Mouse (Mus musculus): ENCODE data around the gene Nme1.
A peak's percentile ranks its signal among the peaks of the same experiment; 100 is the strongest.
"Not testable (repeated sequence)": the region's sequence is repeated elsewhere in the genome, so short reads cannot be mapped to it uniquely, and the experiment has no call there.

Nme1 gene

DNA sequence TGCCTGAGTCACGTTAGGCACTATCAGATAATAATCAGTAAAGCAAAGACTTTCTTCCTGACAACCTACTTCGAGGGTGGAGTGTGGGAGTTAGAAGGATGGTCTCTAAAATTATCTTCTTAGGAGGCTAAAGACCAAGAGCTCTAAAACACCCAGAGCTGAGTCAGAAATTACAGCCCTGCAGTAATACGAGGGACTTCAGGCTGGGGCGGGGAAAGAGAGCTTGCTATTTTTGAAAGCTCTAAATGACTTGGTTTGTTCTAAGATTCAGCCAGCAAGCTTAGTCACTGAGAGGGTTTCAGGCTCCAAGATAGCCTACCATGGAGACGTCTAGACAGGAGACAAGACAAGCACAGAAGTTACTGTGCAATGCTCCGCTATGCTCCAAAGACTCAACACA is 2.9 kb downstream of the Nme1 start:
- ATAC-seq (ENCODE audit: low TSS enrichment): peak; percentile 56

DNA sequence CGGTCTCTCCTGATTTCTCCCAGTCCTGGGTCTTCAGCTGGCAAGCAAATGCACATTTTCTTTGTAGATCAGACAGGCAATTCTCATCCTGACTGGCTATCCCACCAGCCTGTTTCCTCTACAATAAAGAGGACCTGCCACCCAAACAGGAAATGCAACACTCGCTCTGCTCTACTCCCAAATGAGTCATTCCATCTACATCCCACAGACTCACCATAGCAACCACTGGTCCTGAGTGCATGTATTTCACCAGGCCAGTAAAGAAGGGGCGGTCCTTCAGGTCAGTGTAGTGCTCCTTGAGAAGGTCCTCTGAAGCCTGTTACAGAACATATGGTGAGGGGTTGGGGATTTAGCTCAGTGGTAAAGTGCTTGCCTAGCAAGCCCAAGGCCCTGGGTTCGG is 5.3 kb downstream of the Nme1 start:
- ATAC-seq (ENCODE audit: low TSS enrichment): no peak

DNA sequence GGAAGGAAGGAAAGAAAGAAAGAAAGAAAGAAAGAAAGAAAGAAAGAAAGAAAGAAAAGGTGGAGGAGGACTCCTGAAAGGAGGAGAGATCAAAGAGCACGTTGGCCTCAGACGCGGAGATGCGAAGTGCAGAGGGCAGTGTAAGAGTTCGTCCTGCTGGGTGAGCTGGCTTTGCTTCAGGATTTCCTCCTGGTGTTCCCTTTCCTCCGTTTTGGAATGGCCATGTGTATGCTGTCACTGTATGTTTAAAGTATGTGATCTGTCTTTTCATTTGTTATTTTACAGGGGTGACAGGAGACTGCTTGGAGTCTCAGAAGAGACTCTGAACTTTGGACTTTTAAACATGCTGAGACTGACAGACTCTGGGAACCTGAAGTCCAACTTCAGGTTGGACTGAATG is 6.8 kb downstream of the Nme1 start:
- ATAC-seq (ENCODE audit: low TSS enrichment): no peak

DNA sequence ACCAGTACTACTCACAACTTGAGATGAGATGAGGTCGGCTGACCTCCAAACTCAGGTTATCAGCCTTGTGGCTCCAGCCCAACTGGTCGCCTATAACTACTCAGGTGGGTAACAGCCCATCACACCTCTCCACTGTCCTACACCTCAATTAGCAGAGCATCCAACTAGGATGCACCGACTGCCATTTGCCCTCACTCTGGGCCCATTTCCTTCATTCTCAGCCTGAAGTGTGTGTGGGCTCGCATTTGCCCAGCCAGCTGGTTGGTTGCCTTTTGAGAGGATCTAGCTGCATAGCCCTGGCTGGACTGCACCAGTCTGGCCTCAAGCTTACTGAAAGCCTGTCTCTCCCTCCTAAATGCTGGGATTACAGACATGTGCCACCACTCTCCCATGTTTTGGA is 10.6 kb downstream of the Nme1 start:
- ATAC-seq (ENCODE audit: low TSS enrichment): no peak

DNA sequence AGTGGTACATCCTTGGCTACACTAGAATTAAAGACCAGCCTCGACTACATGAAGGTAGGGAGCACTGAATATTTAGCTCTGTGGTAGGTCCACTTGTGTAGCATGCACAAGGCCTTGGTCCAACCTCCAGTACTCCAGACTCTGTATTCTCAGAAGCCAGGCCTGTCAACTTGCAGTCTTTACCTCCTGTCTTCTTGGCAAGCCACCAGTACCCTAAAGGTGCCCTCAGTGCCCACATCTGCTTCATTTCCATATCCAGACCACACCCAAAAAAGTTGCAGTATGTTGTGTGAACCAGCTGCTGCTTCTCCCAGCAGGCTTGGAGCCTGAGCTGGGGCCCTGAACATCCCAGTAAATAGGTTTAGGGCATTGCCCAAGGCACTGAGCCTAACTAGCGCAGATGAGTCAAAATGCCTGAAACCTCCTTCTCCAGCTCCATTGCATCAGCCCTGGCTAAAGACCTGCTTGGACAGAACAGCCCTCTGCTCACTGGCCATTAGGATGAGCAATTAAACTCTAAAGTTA is 11.2 kb downstream of the Nme1 start:
- no peak for ATAC-seq (ENCODE audit: low TSS enrichment)

DNA sequence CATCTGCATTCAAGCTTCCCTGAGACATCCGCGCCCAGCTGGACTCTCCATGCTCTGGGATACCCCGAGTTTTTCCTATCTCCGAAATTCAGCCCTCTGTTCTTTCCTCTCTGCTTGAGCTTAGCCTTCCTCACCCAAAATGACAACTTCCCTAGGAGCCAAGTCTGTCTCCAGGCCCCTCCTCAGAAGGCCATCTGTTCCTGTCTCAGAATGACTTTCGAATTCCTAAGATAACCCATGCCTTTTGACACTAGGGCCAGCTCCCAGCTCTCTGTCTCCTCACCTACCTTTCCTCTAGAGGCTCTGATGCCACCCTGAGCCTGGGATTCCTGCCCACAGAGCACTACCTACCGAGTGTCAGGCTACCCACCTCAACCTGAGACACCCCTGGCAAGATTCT is 12.2 kb downstream of the Nme1 start, which contains the start of gene Nme2:
Gene Nme2 (minus strand): TSS at position 101 of the 400 bp plus-strand sequence.
- ATAC-seq (ENCODE audit: low TSS enrichment): peak; percentile 29; the same call in 1 of the 2 replicates

DNA sequence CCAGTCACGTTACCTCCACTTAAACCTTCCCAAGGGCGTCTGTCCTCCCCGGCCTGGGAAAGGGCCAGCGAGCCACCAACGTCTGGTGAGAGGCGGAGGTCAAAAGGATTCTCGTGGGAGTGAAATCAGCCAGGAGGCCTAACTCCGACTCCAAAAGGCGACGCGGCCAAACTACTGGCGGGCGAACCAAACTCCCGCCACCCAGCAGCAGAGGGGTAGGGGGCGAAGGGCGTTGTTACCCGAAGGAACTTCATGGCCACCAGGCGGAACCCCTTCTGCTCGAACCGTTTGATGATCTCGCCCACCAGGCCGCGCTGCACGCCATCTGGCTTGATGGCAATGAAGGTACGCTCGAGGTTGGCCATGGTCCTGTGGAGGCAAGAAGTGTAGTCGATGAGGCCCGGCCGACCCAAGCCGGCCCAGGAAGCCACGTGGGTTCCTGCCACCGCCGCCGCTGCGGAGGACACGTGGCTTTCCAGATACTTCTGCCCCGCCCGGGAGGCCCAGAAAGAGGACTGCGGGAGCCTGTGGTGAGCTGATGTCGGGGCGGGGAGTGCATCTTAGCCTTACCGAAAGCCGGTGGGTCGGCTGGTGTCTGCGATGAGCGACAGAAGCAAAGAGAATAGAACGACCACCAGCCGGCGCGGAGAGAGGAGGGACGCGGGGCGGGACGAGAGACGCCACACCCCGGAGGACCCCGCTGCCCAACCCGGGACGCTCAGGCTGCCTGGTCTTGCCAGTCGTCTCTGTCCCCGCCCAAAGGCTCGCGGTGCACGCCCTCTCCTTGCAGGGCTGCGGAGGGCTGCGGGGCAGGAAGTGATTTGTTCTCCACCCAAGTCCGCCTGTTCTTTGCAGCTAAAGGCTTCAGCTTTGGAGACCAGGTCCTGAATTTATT is 12.8 kb downstream of the Nme1 start:
- peak; percentile 91 for ATAC-seq (ENCODE audit: low TSS enrichment)

DNA sequence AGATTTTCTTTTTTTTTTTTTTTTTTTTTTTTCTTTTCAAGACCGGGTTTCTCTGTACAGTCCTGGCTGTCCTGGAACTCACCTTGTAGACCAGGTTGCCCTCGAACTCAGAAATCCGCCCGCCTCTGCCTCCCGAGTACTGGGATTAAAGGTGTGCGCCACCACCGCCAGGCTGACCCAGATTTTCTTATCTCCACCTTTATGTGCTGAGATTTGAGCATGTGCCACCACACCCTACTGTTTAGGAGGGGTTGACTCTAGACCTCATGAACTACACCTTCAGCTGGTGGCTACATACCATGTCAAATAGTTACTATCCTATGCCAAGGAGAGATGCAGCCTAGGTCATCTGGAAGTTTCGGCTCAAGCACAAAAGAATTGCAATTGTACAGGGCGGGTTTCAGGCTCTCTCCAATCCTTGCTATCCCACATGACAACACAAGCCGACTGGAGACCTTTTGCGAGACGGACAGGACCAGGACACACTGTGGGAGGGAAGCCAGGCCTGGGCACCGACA is 13.5 kb downstream of the Nme1 start:
- ATAC-seq (ENCODE audit: low TSS enrichment): peak; percentile 10; the same call in 1 of the 2 replicates

DNA sequence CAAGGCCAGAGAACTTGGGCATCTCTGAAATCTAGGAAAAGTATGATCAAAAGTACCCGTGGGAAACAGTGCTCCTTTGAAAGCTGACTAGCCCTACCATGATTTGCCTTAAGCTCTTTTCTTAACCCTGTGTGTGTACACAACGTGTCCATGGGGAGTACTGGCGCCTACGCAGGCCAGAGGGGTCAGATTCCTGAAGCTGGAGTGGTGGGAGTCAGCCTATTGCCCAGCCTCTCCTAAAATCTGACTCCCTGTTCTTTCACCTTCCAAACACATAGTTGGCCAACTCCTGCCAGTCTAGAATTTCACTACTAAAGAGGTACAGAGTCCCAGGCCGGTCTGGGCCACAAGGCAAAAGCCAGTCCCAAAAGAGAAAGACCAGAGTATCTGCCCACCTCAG is 15.9 kb downstream of the Nme1 start:
- no peak for ATAC-seq (ENCODE audit: low TSS enrichment)

DNA sequence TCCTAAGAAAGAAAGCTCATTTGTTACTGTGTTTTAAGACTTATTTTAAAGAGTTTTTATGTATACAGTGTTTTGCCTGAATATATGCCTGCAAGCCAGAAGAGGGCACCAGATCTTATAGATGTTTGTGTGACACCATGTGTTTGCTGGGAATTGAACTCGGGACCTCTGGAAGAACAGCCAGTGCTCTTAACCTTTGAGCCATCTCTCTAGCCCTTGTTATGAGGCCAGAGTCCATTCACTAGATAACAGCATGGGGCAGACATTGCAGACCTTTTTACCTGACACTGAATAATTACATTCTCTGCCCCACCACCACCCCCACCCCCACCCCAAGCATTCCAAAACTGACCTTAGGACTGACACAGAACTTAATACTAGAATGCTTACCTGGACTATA is 18.3 kb downstream of the Nme1 start:
- ATAC-seq (ENCODE audit: low TSS enrichment): no peak

DNA sequence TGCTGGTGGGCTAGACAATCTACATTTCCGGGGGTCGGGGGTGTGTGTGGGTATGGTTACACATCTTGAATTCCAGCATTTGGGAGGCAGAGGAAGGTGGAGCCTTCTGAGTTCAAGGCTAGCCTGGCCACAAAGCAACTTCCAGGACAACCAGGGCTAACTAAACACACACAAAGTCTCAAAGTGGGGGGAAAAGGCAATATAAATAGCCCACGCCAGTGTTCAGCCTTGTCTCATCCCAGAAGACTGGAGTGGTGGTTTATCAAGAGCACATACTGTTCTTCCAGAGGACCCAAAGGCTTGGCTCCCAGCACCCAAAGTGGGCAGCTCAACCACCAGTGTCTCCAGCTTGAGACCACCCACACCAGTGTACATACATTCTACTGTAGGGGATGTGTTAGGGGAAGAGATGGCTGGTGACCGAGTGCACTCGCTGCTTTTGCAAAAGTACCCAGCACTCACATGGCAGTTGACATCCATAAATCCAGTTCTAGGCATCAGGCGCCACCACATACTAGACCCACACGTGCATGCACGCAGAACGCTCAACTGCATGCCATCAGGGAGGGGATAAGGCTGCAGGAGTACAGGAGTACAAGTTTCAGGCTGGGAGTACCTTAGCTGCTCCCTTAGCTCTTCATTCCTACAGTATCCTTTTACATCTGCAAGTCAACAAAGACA is 19.3 kb downstream of the Nme1 start:
- ATAC-seq (ENCODE audit: low TSS enrichment): peak; percentile 22; the same call in 1 of the 2 replicates

DNA sequence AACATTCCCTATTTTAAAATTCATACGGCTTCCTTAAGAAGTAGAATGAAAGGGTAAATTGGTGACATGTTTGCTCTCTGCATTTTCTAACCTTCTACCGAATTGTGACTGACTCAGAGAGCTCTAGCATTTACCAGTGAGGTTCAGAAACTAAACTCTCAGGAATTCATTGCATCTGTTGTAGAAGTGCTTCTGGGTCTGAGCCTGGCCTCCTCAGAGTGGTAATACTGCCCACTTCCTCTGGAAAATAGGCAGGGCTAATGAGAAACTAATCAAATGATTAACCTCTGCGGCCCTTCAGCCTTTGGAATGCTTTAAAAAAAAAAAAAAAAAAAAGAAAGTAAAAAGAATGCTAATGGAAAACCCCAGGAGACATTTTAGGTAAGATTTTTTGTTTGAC is 23.3 kb downstream of the Nme1 start:
- no peak for ATAC-seq (ENCODE audit: low TSS enrichment)

DNA sequence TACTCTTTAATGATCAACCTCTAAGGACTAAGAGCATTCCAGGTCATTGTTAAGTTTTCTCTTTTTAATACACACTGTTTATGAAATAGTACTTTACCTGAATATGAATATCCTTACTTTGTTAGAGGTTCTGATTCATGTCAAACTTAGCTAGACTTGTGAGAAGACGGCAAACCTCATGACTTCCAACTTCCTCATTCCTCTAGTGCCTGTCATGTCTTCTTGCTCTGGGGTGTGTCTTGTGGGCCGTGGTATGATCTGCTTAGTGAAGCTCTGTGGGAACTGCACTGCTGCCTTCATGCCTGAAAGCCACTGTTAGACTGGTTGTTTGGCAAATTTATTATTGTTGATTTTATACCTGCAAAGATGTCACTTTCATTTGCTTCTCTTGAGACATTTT is 27.4 kb downstream of the Nme1 start:
- no peak for ATAC-seq (ENCODE audit: low TSS enrichment)

DNA sequence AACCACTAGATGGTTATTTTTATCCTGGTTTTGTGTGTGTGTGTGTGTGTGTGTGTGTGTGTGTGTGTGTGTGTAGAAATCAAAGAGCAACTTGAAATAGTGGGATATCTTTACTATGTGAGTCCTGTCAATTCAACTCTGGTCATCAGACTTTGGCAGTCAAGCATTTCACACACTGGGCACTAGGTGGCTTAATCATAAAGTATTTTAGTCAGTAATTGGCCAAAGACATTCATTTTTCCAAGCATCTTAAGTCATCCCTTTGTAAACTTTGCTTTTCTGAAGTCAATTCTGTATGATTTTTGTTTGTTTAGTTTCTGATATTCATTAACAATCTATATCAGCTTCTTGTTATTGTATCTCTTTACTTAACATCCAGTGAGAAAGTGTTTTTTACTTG is 39.2 kb downstream of the Nme1 start:
- ATAC-seq (ENCODE audit: low TSS enrichment): no peak

DNA sequence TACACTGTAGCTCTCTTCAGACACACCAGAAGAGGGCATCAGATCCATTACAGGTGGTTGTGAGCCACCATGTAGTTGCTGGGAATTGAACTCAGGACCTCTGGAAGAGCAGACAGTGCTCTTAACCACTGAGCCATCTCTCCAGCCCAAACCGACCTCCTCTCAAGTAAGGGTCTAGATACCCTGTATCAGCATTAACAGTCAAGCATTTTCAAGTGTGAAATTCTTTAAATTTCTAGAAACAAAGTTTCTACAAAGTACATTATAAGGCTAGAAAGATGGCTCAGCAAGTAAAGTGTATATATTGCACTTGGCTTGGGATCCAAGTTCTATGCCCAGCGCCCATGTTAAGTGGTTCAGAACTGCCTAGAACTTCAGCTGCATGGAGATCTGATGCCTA is 53.3 kb downstream of the Nme1 start:
- ATAC-seq (ENCODE audit: low TSS enrichment): not testable (repeated sequence)

DNA sequence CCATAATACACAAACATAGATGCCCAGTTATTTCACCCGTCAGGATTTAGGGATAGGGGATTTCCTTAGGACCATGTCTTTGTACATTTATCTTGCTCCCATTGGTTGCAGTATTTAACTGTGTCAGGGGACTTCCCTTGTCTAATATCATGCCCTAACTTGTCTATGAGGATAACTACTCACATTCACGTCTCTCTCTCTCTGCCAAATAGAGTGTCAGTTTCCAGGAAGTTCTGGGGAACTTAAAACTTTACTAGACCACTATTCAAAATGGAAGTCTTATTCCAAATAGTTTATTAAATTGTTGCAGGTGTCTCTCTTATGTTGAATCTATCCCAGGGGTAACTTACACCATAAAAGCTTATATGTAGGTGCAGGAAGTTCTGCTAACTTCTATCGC is 56.7 kb downstream of the Nme1 start:
- ATAC-seq (ENCODE audit: low TSS enrichment): no peak

DNA sequence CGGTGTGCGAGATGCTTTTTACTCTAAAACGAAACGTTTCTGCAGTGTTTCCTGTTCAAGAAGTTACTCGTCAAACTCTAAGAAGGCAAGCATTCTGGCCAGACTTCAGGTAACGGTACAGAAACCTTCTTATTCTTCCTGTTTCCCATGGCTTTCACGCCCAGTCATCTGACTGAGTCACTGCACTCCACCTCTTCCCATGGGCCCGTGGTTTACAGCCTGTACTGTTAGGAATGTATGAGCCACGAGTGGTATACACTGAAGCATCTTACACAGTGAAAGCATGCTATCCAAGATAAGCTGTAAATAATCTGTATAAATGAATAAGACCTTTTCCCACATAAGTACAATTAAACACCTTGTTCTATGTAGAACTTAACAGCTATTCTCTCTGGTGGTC is 59.5 kb downstream of the Nme1 start:
- ATAC-seq (ENCODE audit: low TSS enrichment): no peak

DNA sequence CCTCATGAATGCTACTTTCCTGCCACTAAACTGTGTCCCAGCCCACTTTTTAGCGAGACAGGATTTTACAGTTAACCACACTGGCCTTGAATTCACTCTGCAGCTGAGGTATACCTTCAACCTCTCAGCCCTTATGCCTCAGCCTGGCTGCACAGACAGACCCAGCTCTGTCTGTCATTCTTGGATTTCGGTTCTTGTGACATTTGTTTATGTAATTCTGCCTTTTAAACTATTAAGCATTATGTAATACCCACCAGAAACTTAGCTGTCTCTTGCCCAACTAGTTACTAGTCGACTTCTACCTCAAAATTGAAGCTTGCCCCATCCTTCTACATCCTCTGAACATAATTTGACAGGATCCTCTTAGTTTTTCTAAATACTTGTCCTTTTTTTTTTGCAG is 60.5 kb downstream of the Nme1 start:
- no peak for ATAC-seq (ENCODE audit: low TSS enrichment)
